Mouse (Mus musculus): ENCODE measurements at regions not wholly inside any gene's neighbourhood (a gene's known extent, or its start where the extent isn't known, plus 50 kb on each side); places are given as distances from the start of the nearest gene placed in this dataset.

- ATAC-seq (replicated peaks; ENCODE audit: low FRiP score, poor library complexity, severe bottlenecking): no peak
Observed at GRCm38 (mm10) chr11:104038271-104038800, 71.8 kb downstream of the Arf2 start.

GRCm38 (mm10) chr11:104045216-104045615, 78.7 kb downstream of the Arf2 start:
- no peak for ATAC-seq (replicated peaks; ENCODE audit: low FRiP score, poor library complexity, severe bottlenecking)

GRCm38 (mm10) chr11:104051986-104052385, 80.7 kb upstream of the Crhr1 start:
- no peak for ATAC-seq (replicated peaks; ENCODE audit: low FRiP score, poor library complexity, severe bottlenecking)

GRCm38 (mm10) chr11:104053242-104053641, 79.4 kb upstream of the Crhr1 start:
- no peak for ATAC-seq (replicated peaks; ENCODE audit: low FRiP score, poor library complexity, severe bottlenecking)

- no peak for ATAC-seq (replicated peaks; ENCODE audit: low FRiP score, poor library complexity, severe bottlenecking)
Observed at GRCm38 (mm10) chr11:104055941-104056340, 76.7 kb upstream of the Crhr1 start.

- ATAC-seq (replicated peaks; ENCODE audit: low FRiP score, poor library complexity, severe bottlenecking): no peak
Observed at GRCm38 (mm10) chr11:104057046-104057445, 75.6 kb upstream of the Crhr1 start.

- ATAC-seq (replicated peaks; ENCODE audit: low FRiP score, poor library complexity, severe bottlenecking): no peak
Observed at GRCm38 (mm10) chr11:104058600-104058999, 74.1 kb upstream of the Crhr1 start.

GRCm38 (mm10) chr11:104059085-104059484, 73.6 kb upstream of the Crhr1 start:
- ATAC-seq (replicated peaks; ENCODE audit: low FRiP score, poor library complexity, severe bottlenecking): no peak

GRCm38 (mm10) chr11:104061361-104061760, 71.3 kb upstream of the Crhr1 start:
- no peak for ATAC-seq (replicated peaks; ENCODE audit: low FRiP score, poor library complexity, severe bottlenecking)

- no peak for ATAC-seq (replicated peaks; ENCODE audit: low FRiP score, poor library complexity, severe bottlenecking)
Observed at GRCm38 (mm10) chr11:104065181-104065580, 67.5 kb upstream of the Crhr1 start.

GRCm38 (mm10) chr11:104072591-104073183, 60.0 kb upstream of the Crhr1 start:
- ATAC-seq (replicated peaks; ENCODE audit: low FRiP score, poor library complexity, severe bottlenecking): peak; percentile 39

- no peak for ATAC-seq (replicated peaks; ENCODE audit: low FRiP score, poor library complexity, severe bottlenecking)
Observed at GRCm38 (mm10) chr11:104074763-104075162, 57.9 kb upstream of the Crhr1 start.

- ATAC-seq (replicated peaks; ENCODE audit: low FRiP score, poor library complexity, severe bottlenecking): no peak
Observed at GRCm38 (mm10) chr11:104075394-104075793, 57.3 kb upstream of the Crhr1 start.

GRCm38 (mm10) chr11:104082083-104082482, 50.6 kb upstream of the Crhr1 start:
- ATAC-seq (replicated peaks; ENCODE audit: low FRiP score, poor library complexity, severe bottlenecking): no peak

All from erythroid progenitor cell, adult 5-6 weeks (primary cell).